Mouse (Mus musculus): ENCODE results near the gene Zmiz1. TPM values are rescaled to one million over a fixed set of nuclear protein-coding genes. Genes with fewer than 3 reads are reported as not detected.
A peak's percentile ranks its signal among the peaks of the same experiment; 100 is the strongest.

Zmiz1 gene
- total RNA-seq, 1 experiment from 2014 or later, result 153 TPM

- DNase-seq, result no peak
Measured at GRCm38 (mm10) chr14:25616009-25616723, 157.2 kb downstream of the Zmiz1 start.

DNA sequence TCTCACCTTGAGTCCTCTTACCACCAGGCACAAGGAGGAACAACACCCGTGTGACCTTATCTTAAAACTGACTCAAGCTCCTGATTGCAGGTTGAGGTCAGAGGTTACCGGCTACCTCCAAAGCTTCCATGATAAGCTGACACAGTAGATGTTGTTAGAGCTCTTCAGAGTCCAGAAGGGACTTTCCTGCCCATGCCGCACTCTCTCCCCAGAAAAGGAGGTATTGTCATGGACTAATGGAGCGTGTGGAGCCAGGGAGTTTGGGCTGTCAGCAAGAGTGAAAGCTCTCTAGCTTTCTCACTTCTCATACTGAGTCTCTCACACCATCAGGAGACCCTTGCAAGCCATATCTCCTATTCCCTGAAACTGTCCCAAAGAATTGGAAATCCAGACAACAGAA lies 158.3 kb downstream of the Zmiz1 start:
- DNase-seq, result no peak

- DNase-seq, result no peak
Measured at GRCm38 (mm10) chr14:25619066-25619762, 160.2 kb downstream of the Zmiz1 start.

DNA sequence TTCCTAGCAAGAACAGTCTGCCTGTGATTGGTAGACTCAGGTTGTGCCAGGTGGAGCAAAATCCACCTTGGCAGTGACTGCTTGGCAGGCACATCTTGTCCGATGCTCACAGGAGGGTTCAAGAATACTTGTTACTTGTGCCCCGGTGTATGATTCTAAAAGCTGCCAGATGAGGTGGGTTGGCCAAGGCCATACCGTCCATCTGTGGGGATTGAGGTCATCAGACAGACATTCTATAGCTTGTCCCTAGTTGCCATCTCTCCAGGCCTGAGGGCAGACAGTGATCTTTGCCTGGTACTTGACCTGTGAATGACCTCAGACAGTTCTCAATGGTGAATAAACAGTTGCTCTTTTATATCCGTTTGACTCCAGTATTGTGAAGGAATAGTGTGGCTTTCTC lies 161.8 kb downstream of the Zmiz1 start:
- DNase-seq, result no peak

- no peak for DNase-seq
Measured at GRCm38 (mm10) chr14:25623698-25624097, 164.7 kb downstream of the Zmiz1 start.

GRCm38 (mm10) chr14:25624659-25625058 lies 165.7 kb downstream of the Zmiz1 start:
- DNase-seq, result no peak

DNA sequence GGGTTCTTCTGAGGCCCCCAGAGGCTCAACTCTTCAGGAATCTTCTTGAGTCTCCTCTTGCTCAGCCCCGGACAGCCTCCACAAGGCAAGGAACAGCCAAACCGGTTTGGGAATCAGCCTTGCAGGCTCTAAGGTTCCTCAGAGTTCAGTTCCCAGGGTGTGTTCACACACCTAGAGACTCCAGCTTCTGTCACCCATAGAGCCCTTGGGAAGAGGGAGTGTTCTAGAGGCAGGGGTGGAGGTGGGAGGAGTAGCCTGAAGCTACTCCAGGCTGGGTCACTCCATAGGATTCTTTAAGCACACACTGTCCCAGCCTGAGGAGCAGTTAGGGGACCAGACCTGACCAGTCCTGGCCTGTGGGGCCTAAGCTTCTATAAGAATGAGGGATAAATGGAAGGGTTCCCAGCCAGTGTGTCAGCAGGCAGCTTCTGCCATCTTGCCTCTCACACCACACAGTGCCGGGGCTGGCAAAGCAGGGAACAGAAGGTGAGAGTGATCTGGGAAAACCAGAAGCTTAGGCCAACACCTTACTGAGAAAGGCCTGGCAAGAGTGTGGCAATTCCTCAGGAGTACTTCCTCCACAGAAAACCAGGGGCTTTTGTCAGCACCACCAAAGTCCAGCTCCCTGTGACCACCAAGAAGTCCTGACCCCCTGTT lies 168.7 kb downstream of the Zmiz1 start:
- DNase-seq, result no peak

GRCm38 (mm10) chr14:25628448-25629099 lies 169.6 kb downstream of the Zmiz1 start:
- no peak for DNase-seq

DNA sequence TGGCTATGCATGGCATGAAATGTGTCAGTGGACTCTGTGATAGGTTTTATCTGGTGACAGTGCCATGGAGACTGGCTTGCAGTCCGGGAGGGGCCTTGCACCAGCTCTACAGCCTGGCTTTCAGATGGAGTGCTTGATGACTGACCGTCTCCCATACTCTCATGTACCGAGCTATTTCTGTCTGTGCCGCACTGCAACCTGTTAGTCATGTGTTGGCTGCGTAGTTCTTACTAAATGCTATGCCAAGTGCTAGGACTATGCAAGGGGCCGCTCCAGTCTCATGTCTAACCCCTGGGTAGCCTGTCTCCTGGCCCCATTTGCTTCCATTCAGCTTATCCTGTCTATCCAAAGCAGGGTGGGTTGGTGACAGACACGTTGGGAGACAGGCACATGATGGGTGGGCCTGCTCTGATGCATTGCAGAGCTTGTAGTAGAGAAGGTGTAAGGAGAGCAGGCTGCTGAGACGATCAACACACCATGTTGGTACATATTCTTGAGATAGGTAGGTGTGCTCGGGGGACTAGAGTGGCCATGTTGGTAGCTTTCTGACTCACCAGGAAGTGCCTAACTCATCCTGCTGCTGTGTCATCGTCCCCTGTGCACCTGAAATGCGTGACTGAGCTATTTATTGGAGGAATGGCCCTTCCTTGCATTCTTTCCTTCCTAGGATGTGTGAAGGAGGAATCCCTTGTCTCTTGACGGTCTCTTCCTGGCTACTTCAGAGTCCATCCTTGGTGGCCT lies 171.1 kb downstream of the Zmiz1 start:
- DNase-seq, result no peak

GRCm38 (mm10) chr14:25630647-25631409 lies 171.8 kb downstream of the Zmiz1 start:
- DNase-seq, result no peak

GRCm38 (mm10) chr14:25631481-25631880 lies 172.5 kb downstream of the Zmiz1 start:
- no peak for DNase-seq

- peak; percentile 47 for DNase-seq
Measured at GRCm38 (mm10) chr14:25633539-25634300, 174.7 kb downstream of the Zmiz1 start.

GRCm38 (mm10) chr14:25634328-25634727 lies 175.3 kb downstream of the Zmiz1 start:
- DNase-seq, result peak; percentile 13

- no peak for DNase-seq
Measured at GRCm38 (mm10) chr14:25635746-25636145, 176.8 kb downstream of the Zmiz1 start.

DNA sequence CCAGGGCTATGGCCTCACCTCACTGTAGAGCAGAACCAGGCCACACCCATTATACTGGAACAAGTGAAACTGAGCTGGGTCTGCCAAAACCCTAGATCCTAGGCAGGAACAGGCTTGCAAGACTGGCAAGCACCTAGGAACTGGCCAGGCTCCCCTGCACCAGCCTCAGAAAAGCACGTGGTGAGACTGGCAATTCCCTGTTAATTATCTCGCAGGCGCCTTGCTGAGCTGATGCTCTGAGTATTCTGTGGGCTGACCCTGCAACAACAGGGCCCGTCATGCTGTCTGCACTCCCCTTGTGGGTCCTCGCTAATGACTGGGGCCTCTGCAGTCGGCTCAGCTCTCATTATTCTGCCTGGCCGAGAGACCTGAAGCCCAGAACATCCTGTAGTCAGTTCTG lies 177.3 kb downstream of the Zmiz1 start:
- no peak for DNase-seq

- no peak for DNase-seq
Measured at GRCm38 (mm10) chr14:25639120-25639758, 180.3 kb downstream of the Zmiz1 start.

GRCm38 (mm10) chr14:25639979-25640378 lies 181.0 kb downstream of the Zmiz1 start:
- DNase-seq, result no peak

GRCm38 (mm10) chr14:25640421-25641056 lies 181.6 kb downstream of the Zmiz1 start:
- peak; percentile 60 for DNase-seq

GRCm38 (mm10) chr14:25641067-25641466 lies 182.1 kb downstream of the Zmiz1 start:
- no peak for DNase-seq

All from adrenal gland, postnatal 25 days (tissue).